Mouse (Mus musculus): ENCODE data around the gene Gm49601. TPM values are rescaled to one million over a fixed set of nuclear protein-coding genes. Genes with fewer than 3 reads are reported as not detected.

Gm49601 gene
- polyA plus RNA-seq, 1 experiment from 2014 or later: 6.1 TPM

- POLR2A ChIA-PET: no interaction called here
- DNase-seq (ENCODE audit: low read depth, low spot score) (no peak), ATAC-seq (no peak)
- H3K27me3 ChIP-seq: peaks cover 5% of the 10 kb centered on the region
- in situ Hi-C loops (cut with MboI; ENCODE audit: low pct_unique_long_range_greater_than_20kb): no loop called here
- CTCF ChIA-PET: interaction anchor here (0.7 kb wide), 1 partner anchor 13 kb away, joined by 3 read pairs; no protein-coding TSS in a partner anchor
- no peak for TF ChIP-seq CTCF (IDR thresholded peaks at IDR 0.05)
Observed at GRCm38 (mm10) chr16:18643406-18643998, 17.3 kb upstream of the Gm49601 start.

- in situ Hi-C loops (cut with MboI; ENCODE audit: low pct_unique_long_range_greater_than_20kb): no loop called here
- ATAC-seq (no peak), DNase-seq (ENCODE audit: low read depth, low spot score) (no peak)
- peaks cover 5% of the 10 kb centered on the region for H3K27me3 ChIP-seq
- TF ChIP-seq CTCF (IDR thresholded peaks at IDR 0.05): no peak
- POLR2A ChIA-PET: no interaction called here
- CTCF ChIA-PET: no interaction called here
Observed at GRCm38 (mm10) chr16:18642897-18643296, 16.7 kb upstream of the Gm49601 start.

GRCm38 (mm10) chr16:18642291-18642690, 16.1 kb upstream of the Gm49601 start:
- DNase-seq (ENCODE audit: low read depth, low spot score) (no peak), ATAC-seq (no peak)
- ChIA-PET POLR2A (no interaction called here), CTCF (no interaction called here)
- H3K27me3 ChIP-seq: peaks cover 5% of the 10 kb centered on the region
- TF ChIP-seq CTCF (IDR thresholded peaks at IDR 0.05): no peak
- in situ Hi-C loops (cut with MboI; ENCODE audit: low pct_unique_long_range_greater_than_20kb): no loop called here

- in situ Hi-C loops (cut with MboI; ENCODE audit: low pct_unique_long_range_greater_than_20kb): loop anchor here (5.0 kb wide), 1 partner anchor 33 kb away; no protein-coding TSS in a partner anchor
- no peak for TF ChIP-seq CTCF (IDR thresholded peaks at IDR 0.05)
- CTCF ChIA-PET: no interaction called here
Observed at GRCm38 (mm10) chr16:18639382-18639929, 13.2 kb upstream of the Gm49601 start.

GRCm38 (mm10) chr16:18638396-18638795, 12.2 kb upstream of the Gm49601 start:
- ATAC-seq (no peak), DNase-seq (ENCODE audit: low read depth, low spot score) (no peak)
- in situ Hi-C loops (cut with MboI; ENCODE audit: low pct_unique_long_range_greater_than_20kb): loop anchor here (5.0 kb wide), 1 partner anchor 34 kb away; no protein-coding TSS in a partner anchor
- H3K27me3 ChIP-seq: peaks cover 5% of the 10 kb centered on the region
- no peak for TF ChIP-seq CTCF (IDR thresholded peaks at IDR 0.05)
- POLR2A ChIA-PET: interaction anchor here (1.5 kb wide), 1 partner anchor 48 kb away, joined by 4 read pairs; no protein-coding TSS in a partner anchor
- CTCF ChIA-PET: interaction anchor here (1.2 kb wide), 1 partner anchor 194 kb away, joined by 3 read pairs; no protein-coding TSS in a partner anchor

More at GRCm38 (mm10) chr16:18639382-18639929, 13.2 kb upstream of the Gm49601 start:
- peaks cover 5% of the 10 kb centered on the region for H3K27me3 ChIP-seq
- DNase-seq (ENCODE audit: low read depth, low spot score): no peak
- ATAC-seq: no peak
- POLR2A ChIA-PET: interaction anchor here (1.5 kb wide), 1 partner anchor 47 kb away, joined by 4 read pairs; no protein-coding TSS in a partner anchor

GRCm38 (mm10) chr16:18636804-18637203, 10.6 kb upstream of the Gm49601 start:
- H3K27me3 ChIP-seq: peaks cover 5% of the 10 kb centered on the region
- no peak for TF ChIP-seq CTCF (IDR thresholded peaks at IDR 0.05)
- in situ Hi-C loops (cut with MboI; ENCODE audit: low pct_unique_long_range_greater_than_20kb): loop anchor here (5.0 kb wide), 1 partner anchor 35 kb away; no protein-coding TSS in a partner anchor
- ATAC-seq (no peak), DNase-seq (ENCODE audit: low read depth, low spot score) (no peak)
- POLR2A ChIA-PET: no interaction called here
- CTCF ChIA-PET: no interaction called here

GRCm38 (mm10) chr16:18636401-18636800, 10.2 kb upstream of the Gm49601 start:
- in situ Hi-C loops (cut with MboI; ENCODE audit: low pct_unique_long_range_greater_than_20kb): loop anchor here (5.0 kb wide), 1 partner anchor 36 kb away; no protein-coding TSS in a partner anchor
- ATAC-seq (no peak), DNase-seq (ENCODE audit: low read depth, low spot score) (no peak)
- H3K27me3 ChIP-seq: peaks cover 5% of the 10 kb centered on the region
- TF ChIP-seq CTCF (IDR thresholded peaks at IDR 0.05): no peak
- POLR2A ChIA-PET: no interaction called here
- CTCF ChIA-PET: interaction anchor here (1.0 kb wide), 1 partner anchor 193 kb away, joined by 3 read pairs; no protein-coding TSS in a partner anchor

GRCm38 (mm10) chr16:18633333-18633732, 7.1 kb upstream of the Gm49601 start:
- TF ChIP-seq CTCF (IDR thresholded peaks at IDR 0.05): no peak
- no peak for ATAC-seq
- CTCF ChIA-PET: interaction anchor here (1.3 kb wide), 1 partner anchor 14 kb away, joined by 3 read pairs; no protein-coding TSS in a partner anchor
- DNase-seq (ENCODE audit: low read depth, low spot score): no peak
- no peaks in the 10 kb centered on the region for H3K27me3 ChIP-seq
- POLR2A ChIA-PET: no interaction called here
- in situ Hi-C loops (cut with MboI; ENCODE audit: low pct_unique_long_range_greater_than_20kb): no loop called here

GRCm38 (mm10) chr16:18632816-18633215, 6.6 kb upstream of the Gm49601 start:
- ChIA-PET POLR2A (no interaction called here), CTCF (interaction anchor here (1.3 kb wide), 1 partner anchor 13 kb away, joined by 3 read pairs; no protein-coding TSS in a partner anchor)
- no peaks in the 10 kb centered on the region for H3K27me3 ChIP-seq
- ATAC-seq (no peak), DNase-seq (ENCODE audit: low read depth, low spot score) (no peak)
- TF ChIP-seq CTCF (IDR thresholded peaks at IDR 0.05): no peak
- in situ Hi-C loops (cut with MboI; ENCODE audit: low pct_unique_long_range_greater_than_20kb): no loop called here

GRCm38 (mm10) chr16:18632059-18632458, 5.8 kb upstream of the Gm49601 start:
- in situ Hi-C loops (cut with MboI; ENCODE audit: low pct_unique_long_range_greater_than_20kb): no loop called here
- POLR2A ChIA-PET: no interaction called here
- TF ChIP-seq CTCF (IDR thresholded peaks at IDR 0.05): no peak
- ATAC-seq (no peak), DNase-seq (ENCODE audit: low read depth, low spot score) (no peak)
- CTCF ChIA-PET: interaction anchor here (1.3 kb wide), 1 partner anchor 12 kb away, joined by 3 read pairs; no protein-coding TSS in a partner anchor
- H3K27me3 ChIP-seq: no peaks in the 10 kb centered on the region

- ATAC-seq: no peak
- H3K27me3 ChIP-seq: no peaks in the 10 kb centered on the region
- DNase-seq (ENCODE audit: low read depth, low spot score): no peak
- TF ChIP-seq CTCF (IDR thresholded peaks at IDR 0.05): no peak
- ChIA-PET POLR2A (no interaction called here), CTCF (no interaction called here)
- in situ Hi-C loops (cut with MboI; ENCODE audit: low pct_unique_long_range_greater_than_20kb): no loop called here
Observed at GRCm38 (mm10) chr16:18631141-18631540, 4.9 kb upstream of the Gm49601 start.

Data from Patski (cell line).